Comparison of ENCODE assay signal across 15 mouse cellular contexts in genomic region chr1:180367626-180368025, GRCm38 (mm10). TPM values are rescaled to one million over a fixed set of nuclear protein-coding genes. Genes with fewer than 3 reads are reported as not detected.
A peak's percentile ranks its signal among the peaks of the same experiment; 100 is the strongest.
DNase-seq lines count a peak whose midpoint lies in the region; ATAC-seq and TF ChIP-seq lines count a peak whose summit lies in the region.
"Had no signal": no experiment of that assay in that cellular context is flagged by ENCODE, and none has a peak within 500 bp of the region (broad histone marks: within the 10 kb centered on the region; RNA-seq: fewer than 3 reads in every experiment).

No protein-coding gene starts in this region.

- no peaks in the 10 kb centered on the region for H3K27me3 ChIP-seq in hindbrain, embryonic 13.5 days
- no peaks in the 10 kb centered on the region for H3K27me3 ChIP-seq in hindbrain, embryonic 12.5 days
- no peaks in the 10 kb centered on the region for H3K27me3 ChIP-seq in lung, embryonic 14.5 days (ENCODE audit: insufficient read depth, low read length)
- H3K27me3 ChIP-seq in hindbrain, postnatal 0 days (ENCODE audit: insufficient read depth, low read length) = no peaks in the 10 kb centered on the region
- H3K27me3 ChIP-seq: Patski had no signal

- no peaks in the 10 kb centered on the region for H3K9me3 ChIP-seq in hindbrain, embryonic 13.5 days
- no peaks in the 10 kb centered on the region for H3K9me3 ChIP-seq in hindbrain, embryonic 12.5 days (replicated peaks)
- no peaks in the 10 kb centered on the region for H3K9me3 ChIP-seq in lung, embryonic 14.5 days (ENCODE audit: low read depth, low read length)
- H3K9me3 ChIP-seq in hindbrain, postnatal 0 days (ENCODE audit: low read length) = no peaks in the 10 kb centered on the region

- H3K4me1 ChIP-seq in hindbrain, embryonic 13.5 days (replicated peaks) = peaks cover 55% of the 10 kb centered on the region
- peaks cover 30% of the 10 kb centered on the region for H3K4me1 ChIP-seq in hindbrain, embryonic 12.5 days
- H3K4me1 ChIP-seq in lung, embryonic 14.5 days (ENCODE audit: insufficient read depth) = peaks cover 17% of the 10 kb centered on the region; the same call in 1 of the 2 replicates
- peaks cover 28% of the 10 kb centered on the region for H3K4me1 ChIP-seq in hindbrain, postnatal 0 days (ENCODE audit: insufficient read depth, low read length)

- no peak overlapping the region for H3K4me2 ChIP-seq in hindbrain, embryonic 13.5 days
- H3K4me2 ChIP-seq in hindbrain, embryonic 12.5 days (replicated peaks) = no peak overlapping the region
- H3K4me2 ChIP-seq in lung, embryonic 14.5 days = no peak overlapping the region
- no peak overlapping the region for H3K4me2 ChIP-seq in hindbrain, postnatal 0 days (ENCODE audit: low read depth, low read length)
- H3K4me2 ChIP-seq: liver, embryonic 11.5 days; midbrain, embryonic 11.5 days had no signal

- TF ChIP-seq CTCF in lung, embryonic 14.5 days (IDR thresholded peaks at IDR 0.05; ENCODE audit: low read depth) = no peak
- TF ChIP-seq CTCF in hindbrain, postnatal 0 days (IDR thresholded peaks at IDR 0.05; ENCODE audit: low read depth) = no peak

- H3K4me3 ChIP-seq in hindbrain, embryonic 13.5 days = no peak overlapping the region
- no peak overlapping the region for H3K4me3 ChIP-seq in hindbrain, embryonic 12.5 days
- H3K4me3 ChIP-seq in lung, embryonic 14.5 days (ENCODE audit: low read depth, low read length) = no peak overlapping the region
- no peak overlapping the region for H3K4me3 ChIP-seq in hindbrain, postnatal 0 days (ENCODE audit: low read length)

- no peak for ATAC-seq in cerebellum, adult (ENCODE audit: insufficient number of reproducible peaks, low FRiP score, low TSS enrichment)
- ATAC-seq in hindbrain, embryonic 13.5 days (ENCODE audit: low FRiP score) = no peak
- no peak for ATAC-seq in hindbrain, embryonic 12.5 days (ENCODE audit: low FRiP score)
- no peak for ATAC-seq in lung, embryonic 14.5 days (ENCODE audit: insufficient read depth)
- no peak for ATAC-seq in hindbrain, postnatal 0 days
- ATAC-seq: Patski had no signal

- DNase-seq in cerebellum, postnatal 14 days = peak; percentile 48 to 55
- no peak for DNase-seq in lung, embryonic 14.5 days
- DNase-seq in lung, postnatal 25 days (ENCODE audit: low spot score) = no peak
- no peak for DNase-seq in hindbrain, postnatal 0 days (ENCODE audit: low spot score)
- DNase-seq in adrenal gland, postnatal 36 days = no peak
- DNase-seq: gastrocnemius, postnatal 25 days; lung, postnatal 36 days; thymus, postnatal 25 days had no signal

- H3K9ac ChIP-seq in hindbrain, embryonic 13.5 days = peak overlapping the region; percentile 29; the same call in 1 of the 2 replicates
- H3K9ac ChIP-seq in hindbrain, embryonic 12.5 days = no peak overlapping the region
- no peak overlapping the region for H3K9ac ChIP-seq in lung, embryonic 14.5 days
- H3K9ac ChIP-seq in hindbrain, postnatal 0 days (replicated peaks; ENCODE audit: low read length) = no peak overlapping the region

- WGBS in hindbrain, embryonic 13.5 days = 64% methylated on average over 3 of the region's 3 CpGs
- 75% methylated on average over 3 of the region's 3 CpGs for WGBS in hindbrain, embryonic 12.5 days
- WGBS in lung, embryonic 14.5 days = 55% methylated on average over 3 of the region's 3 CpGs
- WGBS in hindbrain, postnatal 0 days = 41% methylated on average over 3 of the region's 3 CpGs

- H3K36me3 ChIP-seq in hindbrain, embryonic 13.5 days = no peaks in the 10 kb centered on the region
- no peaks in the 10 kb centered on the region for H3K36me3 ChIP-seq in hindbrain, embryonic 12.5 days
- H3K36me3 ChIP-seq in lung, embryonic 14.5 days (ENCODE audit: insufficient read depth) = no peaks in the 10 kb centered on the region
- no peaks in the 10 kb centered on the region for H3K36me3 ChIP-seq in hindbrain, postnatal 0 days (ENCODE audit: insufficient read depth, low read length)

- no peak overlapping the region for H3K27ac ChIP-seq in hindbrain, embryonic 13.5 days
- no peak overlapping the region for H3K27ac ChIP-seq in hindbrain, embryonic 12.5 days
- H3K27ac ChIP-seq in lung, embryonic 14.5 days (ENCODE audit: low read depth) = peak overlapping the region; percentile 24; the same call in 1 of the 2 replicates
- peak overlapping the region; percentile 86 for H3K27ac ChIP-seq in hindbrain, postnatal 0 days
- H3K27ac ChIP-seq: kidney, postnatal 0 days had no signal

RNA-seq across cellular contexts. Expression of gene Itpkb, which starts 37.3 kb away (rescaled TPM):
- polyA plus RNA-seq in hindbrain, embryonic 13.5 days (2015; fragmentation: Nextera tagmentation; extraction: Ambion mirVana) = 2.6 and 3.4 TPM in 2 replicates
- polyA plus RNA-seq in hindbrain, embryonic 12.5 days (2016; fragmentation: Nextera tagmentation; extraction: Ambion mirVana) = 7.7 and 8.3 TPM in 2 replicates
- 8.1 and 9.0 TPM in 2 replicates for polyA plus RNA-seq in lung, embryonic 14.5 days (2014; fragmentation: Nextera tagmentation; extraction: Ambion mirVana)
- total RNA-seq in hindbrain, postnatal 0 days (2014; rRNA removed) = 16.9 and 19.0 TPM in 2 replicates
- polyA plus RNA-seq in hindbrain, postnatal 0 days (2015; fragmentation: Nextera tagmentation; extraction: Ambion mirVana) = 4.1 and 4.8 TPM in 2 replicates
- total RNA-seq in adrenal gland, postnatal 36 days (2021) = 10 to 100 TPM; 58.5 to 71.5 TPM

Comparison
In these comparisons a context has a peak if more than half of its experiments do, and no peak if none do; other contexts are left out.
1. H3K27ac ChIP-seq: peak in lung, embryonic 14.5 days (single experiment) and hindbrain, postnatal 0 days (single experiment); none in hindbrain, embryonic 13.5 days (single experiment) and hindbrain, embryonic 12.5 days (single experiment).
2. DNase-seq: peak in cerebellum, postnatal 14 days (2 of 2); none in lung, embryonic 14.5 days (single experiment), lung, postnatal 25 days (single experiment), hindbrain, postnatal 0 days (single experiment) and adrenal gland, postnatal 36 days (0 of 2).